Mouse (Mus musculus): ENCODE results near the gene 5430419D17Rik.

5430419D17Rik gene

DNA sequence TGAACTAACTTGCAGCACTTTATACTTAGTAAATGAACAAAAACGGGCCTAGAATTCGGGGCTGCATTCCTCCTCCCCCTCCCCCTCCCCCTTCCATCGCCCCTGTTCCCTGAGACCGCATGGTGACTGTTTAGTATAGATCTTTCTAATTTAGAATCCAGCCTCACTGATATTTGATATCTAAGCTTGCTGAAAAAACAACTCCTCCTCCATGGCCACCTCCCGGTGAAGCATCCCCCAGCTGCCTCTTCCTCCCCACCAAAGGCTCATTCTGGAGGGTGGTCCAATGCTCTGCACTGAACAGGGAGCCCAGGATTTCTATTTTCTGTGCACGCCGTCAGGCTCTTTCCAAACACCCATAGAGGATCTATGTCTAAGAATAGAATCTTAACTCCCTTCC is 144.1 kb downstream of the 5430419D17Rik start:
- no peak for DNase-seq

- no peak for DNase-seq
Observed at GRCm38 (mm10) chr7:131322192-131322591, 148.0 kb downstream of the 5430419D17Rik start, which contains the start of gene Cuzd1. TSS of gene Cuzd1 (minus strand) at chr7:131322292.

GRCm38 (mm10) chr7:131327054-131327453 is 152.9 kb downstream of the 5430419D17Rik start:
- no peak for DNase-seq

DNA sequence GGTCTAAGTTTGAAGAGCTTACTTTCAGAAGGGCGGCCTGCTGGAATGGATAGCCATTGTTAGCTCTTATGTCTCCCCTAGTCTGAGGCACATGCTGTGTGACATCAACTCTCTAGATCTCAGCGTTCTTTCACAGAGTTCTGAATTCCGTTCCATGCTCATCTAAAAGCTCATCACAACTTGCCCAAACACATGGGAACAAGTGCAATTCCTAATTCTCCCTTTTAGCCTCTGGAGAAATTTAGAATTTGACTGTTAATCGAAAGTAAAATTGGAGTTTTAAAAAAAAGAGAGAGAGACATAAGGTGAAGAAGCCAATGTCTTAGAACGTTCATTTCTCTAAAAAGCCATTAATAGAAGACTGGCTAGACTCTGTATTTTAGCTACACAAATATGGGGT is 155.2 kb downstream of the 5430419D17Rik start, which contains the start of gene Fam24b:
Gene Fam24b (minus strand): TSS at position 101 of the 400 bp plus-strand sequence.
- no peak for DNase-seq

DNA sequence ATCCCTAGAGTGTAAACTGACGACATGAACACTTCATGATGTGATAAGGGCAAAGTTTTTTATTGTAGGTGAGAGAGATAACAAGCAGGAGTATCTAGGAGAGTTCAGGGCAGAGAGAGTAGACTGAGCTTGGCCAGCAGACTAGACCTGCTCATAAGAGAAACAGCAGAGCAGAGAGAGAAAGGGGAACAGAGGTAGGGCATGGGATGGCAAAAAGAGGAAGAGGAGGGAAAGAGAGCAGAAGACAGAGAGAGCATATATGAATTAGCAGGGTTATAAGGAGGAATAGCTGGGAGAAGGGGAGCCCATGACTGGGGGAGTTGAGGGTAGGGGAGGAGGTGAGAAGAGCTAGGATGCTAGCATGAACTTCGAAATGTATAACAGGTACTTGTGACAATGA is 157.5 kb downstream of the 5430419D17Rik start:
- no peak for DNase-seq

DNA sequence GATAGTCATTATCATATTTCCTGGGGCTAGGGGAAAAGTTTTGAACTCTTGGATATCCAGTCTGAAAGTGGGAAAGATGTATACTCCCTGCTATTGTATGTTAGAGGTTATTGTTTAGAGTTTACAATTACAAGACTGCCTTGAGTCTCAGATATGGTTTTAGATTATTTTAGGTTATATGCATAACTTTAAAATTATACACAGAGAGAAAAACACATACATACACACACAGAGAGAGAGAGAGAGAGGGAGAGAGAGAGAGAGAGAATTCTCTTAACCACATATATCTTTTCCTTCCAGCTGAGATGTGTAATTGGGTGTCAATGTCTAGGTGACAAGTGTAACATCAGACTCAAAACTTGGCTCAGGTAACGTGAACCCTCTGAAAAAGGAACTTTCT is 159.4 kb downstream of the 5430419D17Rik start, which contains the start of gene Fam24a:
Gene Fam24a (plus strand): TSS at position 301 of the 400 bp plus-strand sequence.
- DNase-seq: no peak

DNA sequence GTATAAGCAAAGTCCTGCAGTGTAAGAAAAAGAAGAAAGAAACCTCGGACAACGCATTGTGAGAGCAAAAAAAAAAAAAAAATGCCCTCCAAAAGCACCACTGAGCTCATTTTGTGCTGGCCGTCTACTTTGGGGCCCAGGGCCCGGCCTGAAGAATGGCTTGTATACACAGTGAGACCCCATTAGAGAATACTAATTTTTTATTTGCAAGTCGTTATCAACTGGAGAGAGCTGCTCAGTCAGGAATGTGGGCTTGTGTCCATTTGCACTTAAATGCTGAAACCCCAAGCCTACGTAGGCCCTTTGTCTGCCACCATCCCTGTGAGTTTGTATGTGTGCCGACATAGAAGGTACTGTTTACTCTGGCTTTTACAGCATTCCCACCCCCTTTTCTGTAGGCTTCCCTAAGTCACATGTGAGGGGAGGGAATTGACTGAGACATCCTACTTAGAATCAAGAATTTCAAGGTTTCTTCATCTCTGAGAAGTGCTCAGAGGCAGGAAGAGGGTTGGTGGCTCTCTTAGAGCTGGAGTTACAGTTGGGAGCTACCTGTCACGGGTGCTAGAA is 163.4 kb downstream of the 5430419D17Rik start:
- no peak for DNase-seq

- no peak for DNase-seq
Observed at GRCm38 (mm10) chr7:131345856-131346541, 171.8 kb downstream of the 5430419D17Rik start.
